Mouse (Mus musculus) lung, adult 2 months (tissue): ENCODE data around the gene Gm6902.
"Not testable (repeated sequence)": the region's sequence is repeated elsewhere in the genome, so short reads cannot be mapped to it uniquely, and the experiment has no call there.

Source experiments
- CTCF ChIP-seq: fragments of 200-500 bp; IDR thresholded peaks from 2 replicates; pipeline ENCODE4 v1.5.1; 2011; ENCODE audit warnings: mild to moderate bottlenecking, low read length, control low read depth; ENCODE audit not compliant: insufficient read depth
- POLR2A ChIP-seq: fragments of 200-500 bp; IDR thresholded peaks from 2 replicates; pipeline ENCODE4 v1.6.1; 2011; ENCODE audit warnings: low read depth, mild to moderate bottlenecking, control low read depth, low read length, borderline replicate concordance; ENCODE audit errors: extremely low read depth

GRCm38 (mm10) chr7:23278800-23279199, at the start of gene Gm6902:
- TF ChIP-seq CTCF, POLR2A: not testable (repeated sequence)
